Mouse (Mus musculus) cortical plate, adult 2 months (tissue): Measurements from ENCODE around the gene Lrrc7.

Experiments
- CTCF ChIP-seq: fragments of 200-500 bp; IDR thresholded peaks from 2 replicates; pipeline ENCODE4 v1.5.1; 2011; ENCODE audit warnings: mild to moderate bottlenecking, control low read depth, low read length; ENCODE audit not compliant: insufficient read depth; ENCODE audit errors: extremely low read depth
- POLR2A ChIP-seq: fragments of 200-500 bp; IDR thresholded peaks from 2 replicates; pipeline ENCODE4 v1.6.1; 2011; ENCODE audit warnings: mild to moderate bottlenecking, low read length, control low read depth; ENCODE audit not compliant: insufficient read depth; ENCODE audit errors: extremely low read depth

- TF ChIP-seq CTCF (no peak), POLR2A (no peak)
Observed at GRCm38 (mm10) chr3:158356194-158356593, 205.8 kb downstream of the Lrrc7 start.
